Mouse (Mus musculus): ENCODE data around the gene Numb. TPM values are rescaled to one million over a fixed set of nuclear protein-coding genes. Genes with fewer than 3 reads are reported as not detected.
A peak's percentile ranks its signal among the peaks of the same experiment; 100 is the strongest.
"Not testable (repeated sequence)": the region's sequence is repeated elsewhere in the genome, so short reads cannot be mapped to it uniquely, and the experiment has no call there.

Gene Numb
- polyA plus RNA-seq, 1 experiment: 24.5 TPM

GRCm38 (mm10) chr12:83949776-83950492, 28.2 kb upstream of the Numb start:
- Histone ChIP-seq H3K27ac (ENCODE audit: control insufficient read depth, insufficient read depth, low read depth, low read length) (peak overlapping the region; percentile 82), H3K27me3 (ENCODE audit: control insufficient read depth, insufficient read depth, low read length) (no peaks in the 10 kb centered on the region), H3K4me1 (ENCODE audit: control insufficient read depth, insufficient read depth, low read length) (peaks cover 17% of the 10 kb centered on the region), H3K4me3 (ENCODE audit: control insufficient read depth, low read depth, low read length) (peak overlapping the region; percentile 88), H3K36me3 (ENCODE audit: control insufficient read depth, insufficient read depth, low read length) (no peaks in the 10 kb centered on the region)
- TF ChIP-seq CTCF (IDR thresholded peaks at IDR 0.05; ENCODE audit: control insufficient read depth, insufficient read depth, insufficient replicate concordance, low read depth, low read length) (no peak), POLR2A (IDR thresholded peaks at IDR 0.05; ENCODE audit: control insufficient read depth, low read depth, low read length) (no peak)

GRCm38 (mm10) chr12:83949043-83949442, 27.3 kb upstream of the Numb start:
- Histone ChIP-seq H3K27me3 (ENCODE audit: control insufficient read depth, insufficient read depth, low read length) (no peaks in the 10 kb centered on the region), H3K36me3 (ENCODE audit: control insufficient read depth, insufficient read depth, low read length) (no peaks in the 10 kb centered on the region), H3K4me1 (ENCODE audit: control insufficient read depth, insufficient read depth, low read length) (peaks cover 17% of the 10 kb centered on the region), H3K27ac (ENCODE audit: control insufficient read depth, insufficient read depth, low read depth, low read length) (no peak overlapping the region), H3K4me3 (ENCODE audit: control insufficient read depth, low read depth, low read length) (no peak overlapping the region)
- TF ChIP-seq CTCF (IDR thresholded peaks at IDR 0.05; ENCODE audit: control insufficient read depth, insufficient read depth, insufficient replicate concordance, low read depth, low read length) (no peak), POLR2A (IDR thresholded peaks at IDR 0.05; ENCODE audit: control insufficient read depth, low read depth, low read length) (no peak)

- Histone ChIP-seq H3K4me3 (ENCODE audit: control insufficient read depth, low read depth, low read length) (no peak overlapping the region), H3K27ac (ENCODE audit: control insufficient read depth, insufficient read depth, low read depth, low read length) (no peak overlapping the region), H3K27me3 (ENCODE audit: control insufficient read depth, insufficient read depth, low read length) (no peaks in the 10 kb centered on the region), H3K4me1 (ENCODE audit: control insufficient read depth, insufficient read depth, low read length) (peaks cover 17% of the 10 kb centered on the region), H3K36me3 (ENCODE audit: control insufficient read depth, insufficient read depth, low read length) (no peaks in the 10 kb centered on the region)
- TF ChIP-seq CTCF (IDR thresholded peaks at IDR 0.05; ENCODE audit: control insufficient read depth, insufficient read depth, insufficient replicate concordance, low read depth, low read length): no peak
- TF ChIP-seq POLR2A (IDR thresholded peaks at IDR 0.05; ENCODE audit: control insufficient read depth, low read depth, low read length): no peak
Observed at GRCm38 (mm10) chr12:83947260-83947811, 25.6 kb upstream of the Numb start.

- H3K27me3 ChIP-seq (ENCODE audit: control insufficient read depth, insufficient read depth, low read length): no peaks in the 10 kb centered on the region
- H3K4me1 ChIP-seq (ENCODE audit: control insufficient read depth, insufficient read depth, low read length): no peaks in the 10 kb centered on the region
- H3K4me3 ChIP-seq (ENCODE audit: control insufficient read depth, low read depth, low read length): no peak overlapping the region
- no peaks in the 10 kb centered on the region for H3K36me3 ChIP-seq (ENCODE audit: control insufficient read depth, insufficient read depth, low read length)
- no peak overlapping the region for H3K27ac ChIP-seq (ENCODE audit: control insufficient read depth, insufficient read depth, low read depth, low read length)
- TF ChIP-seq POLR2A (IDR thresholded peaks at IDR 0.05; ENCODE audit: control insufficient read depth, low read depth, low read length) (no peak), CTCF (IDR thresholded peaks at IDR 0.05; ENCODE audit: control insufficient read depth, insufficient read depth, insufficient replicate concordance, low read depth, low read length) (no peak)
Observed at GRCm38 (mm10) chr12:83941938-83942337, 20.2 kb upstream of the Numb start.

- H3K4me3 ChIP-seq (ENCODE audit: control insufficient read depth, low read depth, low read length): no peak overlapping the region
- TF ChIP-seq POLR2A (IDR thresholded peaks at IDR 0.05; ENCODE audit: control insufficient read depth, low read depth, low read length) (no peak), CTCF (IDR thresholded peaks at IDR 0.05; ENCODE audit: control insufficient read depth, insufficient read depth, insufficient replicate concordance, low read depth, low read length) (no peak)
- H3K27ac ChIP-seq (ENCODE audit: control insufficient read depth, insufficient read depth, low read depth, low read length): no peak overlapping the region
- no peaks in the 10 kb centered on the region for H3K27me3 ChIP-seq (ENCODE audit: control insufficient read depth, insufficient read depth, low read length)
- H3K4me1 ChIP-seq (ENCODE audit: control insufficient read depth, insufficient read depth, low read length): no peaks in the 10 kb centered on the region
- no peaks in the 10 kb centered on the region for H3K36me3 ChIP-seq (ENCODE audit: control insufficient read depth, insufficient read depth, low read length)
Observed at GRCm38 (mm10) chr12:83940031-83940430, 18.3 kb upstream of the Numb start.

- TF ChIP-seq CTCF (IDR thresholded peaks at IDR 0.05; ENCODE audit: control insufficient read depth, insufficient read depth, insufficient replicate concordance, low read depth, low read length): no peak
- TF ChIP-seq POLR2A (IDR thresholded peaks at IDR 0.05; ENCODE audit: control insufficient read depth, low read depth, low read length): no peak
- H3K4me1 ChIP-seq (ENCODE audit: control insufficient read depth, insufficient read depth, low read length): no peaks in the 10 kb centered on the region
- no peak overlapping the region for H3K27ac ChIP-seq (ENCODE audit: control insufficient read depth, insufficient read depth, low read depth, low read length)
- H3K27me3 ChIP-seq (ENCODE audit: control insufficient read depth, insufficient read depth, low read length): no peaks in the 10 kb centered on the region
- H3K4me3 ChIP-seq (ENCODE audit: control insufficient read depth, low read depth, low read length): no peak overlapping the region
- H3K36me3 ChIP-seq (ENCODE audit: control insufficient read depth, insufficient read depth, low read length): no peaks in the 10 kb centered on the region
Observed at GRCm38 (mm10) chr12:83939332-83939731, 17.6 kb upstream of the Numb start.

- not testable (repeated sequence) for H3K4me1 ChIP-seq (ENCODE audit: control insufficient read depth, insufficient read depth, low read length); H3K27me3 ChIP-seq (ENCODE audit: control insufficient read depth, insufficient read depth, low read length); H3K4me3 ChIP-seq (ENCODE audit: control insufficient read depth, low read depth, low read length); H3K27ac ChIP-seq (ENCODE audit: control insufficient read depth, insufficient read depth, low read depth, low read length); H3K36me3 ChIP-seq (ENCODE audit: control insufficient read depth, insufficient read depth, low read length)
Observed at GRCm38 (mm10) chr12:83938592-83938991, 16.9 kb upstream of the Numb start.

All from testis, adult 2 months (tissue).